ENCODE assay signal across 19 mouse cellular contexts in the genomic region with DNA sequence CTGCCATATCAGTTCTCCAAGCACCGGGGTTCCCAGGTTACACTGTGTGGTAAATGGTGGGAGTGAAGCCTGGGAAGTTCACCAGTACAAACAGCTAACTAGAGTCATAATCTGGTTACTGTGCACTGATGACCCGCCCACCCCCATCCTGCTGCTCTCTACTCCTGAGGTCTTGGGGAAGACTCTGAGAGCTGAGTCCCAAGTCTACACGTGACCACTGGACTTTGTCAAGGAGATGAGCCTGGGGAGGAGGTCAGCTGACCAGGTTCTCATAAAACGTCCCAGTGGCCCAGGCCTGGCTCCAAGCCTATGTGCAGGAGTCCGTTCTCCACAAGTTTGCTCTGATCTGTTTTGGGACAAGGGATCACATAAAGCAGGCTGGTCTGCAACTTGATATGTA. TPM values are rescaled to one million over a fixed set of nuclear protein-coding genes. Genes with fewer than 3 reads are reported as not detected.
A peak's percentile ranks its signal among the peaks of the same experiment; 100 is the strongest.
DNase-seq lines count a peak whose midpoint lies in the region; ATAC-seq and TF ChIP-seq lines count a peak whose summit lies in the region.
"Had no signal": no experiment of that assay in that cellular context is flagged by ENCODE, and none has a peak within 500 bp of the region (broad histone marks: within the 10 kb centered on the region; RNA-seq: fewer than 3 reads in every experiment).

No protein-coding gene starts in this region.

- no peak overlapping the region for H3K4me2 ChIP-seq in heart, embryonic 15.5 days
- H3K4me2 ChIP-seq in heart, embryonic 11.5 days = no peak overlapping the region
- H3K4me2 ChIP-seq in intestine, postnatal 0 days (replicated peaks; ENCODE audit: low read depth) = no peak overlapping the region
- H3K4me2 ChIP-seq in kidney, embryonic 16.5 days (replicated peaks; ENCODE audit: low read depth, low read length) = no peak overlapping the region
- H3K4me2 ChIP-seq in stomach, embryonic 16.5 days (ENCODE audit: low read depth, low read length) = no peak overlapping the region
- H3K4me2 ChIP-seq: hindbrain, embryonic 15.5 days; liver, embryonic 11.5 days; neural tube, embryonic 15.5 days had no signal

- no peak for ATAC-seq in heart, embryonic 15.5 days (replicated peaks; ENCODE audit: insufficient number of reproducible peaks, insufficient read depth, low FRiP score, low read depth)
- ATAC-seq in heart, embryonic 11.5 days (replicated peaks; ENCODE audit: insufficient number of reproducible peaks, low FRiP score, low TSS enrichment) = no peak
- ATAC-seq in intestine, postnatal 0 days = peak; percentile 58
- ATAC-seq in kidney, embryonic 16.5 days (ENCODE audit: low FRiP score, low TSS enrichment) = peak; percentile 62; the same call in 1 of the 2 replicates
- ATAC-seq in stomach, embryonic 16.5 days (ENCODE audit: insufficient read depth, low FRiP score) = peak; percentile 42; the same call in 1 of the 2 replicates
- ATAC-seq: midbrain, embryonic 16.5 days had no signal

- no peaks in the 10 kb centered on the region for H3K27me3 ChIP-seq in heart, embryonic 15.5 days
- no peaks in the 10 kb centered on the region for H3K27me3 ChIP-seq in heart, embryonic 11.5 days (ENCODE audit: control insufficient read depth, insufficient read depth, low read length)
- H3K27me3 ChIP-seq in intestine, postnatal 0 days (replicated peaks; ENCODE audit: control insufficient read depth, insufficient read depth, low read length) = no peaks in the 10 kb centered on the region
- no peaks in the 10 kb centered on the region for H3K27me3 ChIP-seq in kidney, embryonic 16.5 days (ENCODE audit: insufficient read depth, low read length)
- no peaks in the 10 kb centered on the region for H3K27me3 ChIP-seq in stomach, embryonic 16.5 days (ENCODE audit: control insufficient read depth, insufficient read depth, low read length)
- H3K27me3 ChIP-seq: hindbrain, embryonic 15.5 days; neural tube, embryonic 15.5 days had no signal

- H3K36me3 ChIP-seq in heart, embryonic 15.5 days = no peaks in the 10 kb centered on the region
- no peaks in the 10 kb centered on the region for H3K36me3 ChIP-seq in heart, embryonic 11.5 days (ENCODE audit: control insufficient read depth, insufficient read depth, low read length)
- H3K36me3 ChIP-seq in intestine, postnatal 0 days (ENCODE audit: control insufficient read depth, insufficient read depth) = no peaks in the 10 kb centered on the region; the same call in 1 of the 2 replicates
- no peaks in the 10 kb centered on the region for H3K36me3 ChIP-seq in kidney, embryonic 16.5 days (ENCODE audit: insufficient read depth, low read length)
- no peaks in the 10 kb centered on the region for H3K36me3 ChIP-seq in stomach, embryonic 16.5 days (ENCODE audit: control insufficient read depth, insufficient read depth, low read length)
- H3K36me3 ChIP-seq: hindbrain, embryonic 15.5 days had no signal

- no peak overlapping the region for H3K9ac ChIP-seq in heart, embryonic 15.5 days
- H3K9ac ChIP-seq in heart, embryonic 11.5 days (ENCODE audit: low read depth, low read length) = no peak overlapping the region
- H3K9ac ChIP-seq in intestine, postnatal 0 days (ENCODE audit: low read depth, low read length) = no peak overlapping the region
- no peak overlapping the region for H3K9ac ChIP-seq in kidney, embryonic 16.5 days (replicated peaks; ENCODE audit: low read length)
- no peak overlapping the region for H3K9ac ChIP-seq in stomach, embryonic 16.5 days (ENCODE audit: low read length)
- H3K9ac ChIP-seq: hindbrain, embryonic 15.5 days; neural tube, embryonic 15.5 days had no signal

- 72% methylated on average over 5 of the region's 5 CpGs for WGBS in heart, embryonic 15.5 days
- 73% methylated on average over 5 of the region's 5 CpGs for WGBS in heart, embryonic 11.5 days (ENCODE audit: insufficient replicate concordance)
- 58% methylated on average over 5 of the region's 5 CpGs for WGBS in intestine, postnatal 0 days
- WGBS in kidney, embryonic 16.5 days = 79% methylated on average over 5 of the region's 5 CpGs
- 83% methylated on average over 5 of the region's 5 CpGs for WGBS in stomach, embryonic 16.5 days

- no peak for DNase-seq in adrenal gland, adult 8-10 months
- no peak for DNase-seq in adrenal gland, postnatal 36 days
- DNase-seq: B cell, adult 2 months; cerebellum, postnatal 14 days; embryo, embryonic 11 days; heart, postnatal 36 days; lung, adult 18-20 months; thymus, adult 18-20 months; thymus, postnatal 4 days had no signal

- H3K4me1 ChIP-seq in heart, embryonic 15.5 days (replicated peaks) = peaks cover 72% of the 10 kb centered on the region
- peaks cover 38% of the 10 kb centered on the region for H3K4me1 ChIP-seq in heart, embryonic 11.5 days (ENCODE audit: control insufficient read depth, insufficient read depth, low read length)
- peaks cover 8% of the 10 kb centered on the region for H3K4me1 ChIP-seq in intestine, postnatal 0 days (replicated peaks; ENCODE audit: control insufficient read depth, insufficient read depth, low read length)
- no peaks in the 10 kb centered on the region for H3K4me1 ChIP-seq in kidney, embryonic 16.5 days (ENCODE audit: insufficient read depth, low read length)
- H3K4me1 ChIP-seq in stomach, embryonic 16.5 days (ENCODE audit: control insufficient read depth, insufficient read depth, low read length) = 0 out of 2 replicates have a peak, but pooled peaks cover 2% of the 10 kb centered on the region
- H3K4me1 ChIP-seq: hindbrain, embryonic 15.5 days had no signal

- H3K4me3 ChIP-seq in heart, embryonic 15.5 days = no peak overlapping the region
- no peak overlapping the region for H3K4me3 ChIP-seq in heart, embryonic 11.5 days (ENCODE audit: low read depth, low read length)
- no peak overlapping the region for H3K4me3 ChIP-seq in intestine, postnatal 0 days (ENCODE audit: low read depth, low read length)
- H3K4me3 ChIP-seq in kidney, embryonic 16.5 days (ENCODE audit: low read length) = no peak overlapping the region
- H3K4me3 ChIP-seq in stomach, embryonic 16.5 days (replicated peaks; ENCODE audit: low read length) = no peak overlapping the region
- H3K4me3 ChIP-seq: hindbrain, embryonic 15.5 days; megakaryocyte, embryonic 14.5 days; neural tube, embryonic 15.5 days had no signal

- no peak for TF ChIP-seq CTCF in intestine, postnatal 0 days (IDR thresholded peaks at IDR 0.05; ENCODE audit: low read depth)

- no peaks in the 10 kb centered on the region for H3K9me3 ChIP-seq in heart, embryonic 15.5 days (replicated peaks)
- no peaks in the 10 kb centered on the region for H3K9me3 ChIP-seq in heart, embryonic 11.5 days (replicated peaks; ENCODE audit: control insufficient read depth, low read length)
- H3K9me3 ChIP-seq in intestine, postnatal 0 days (ENCODE audit: control insufficient read depth) = no peaks in the 10 kb centered on the region
- H3K9me3 ChIP-seq in kidney, embryonic 16.5 days (ENCODE audit: low read length) = no peaks in the 10 kb centered on the region
- no peaks in the 10 kb centered on the region for H3K9me3 ChIP-seq in stomach, embryonic 16.5 days (replicated peaks; ENCODE audit: control insufficient read depth, low read length)
- H3K9me3 ChIP-seq: hindbrain, embryonic 15.5 days; megakaryocyte, embryonic 14.5 days; neural tube, embryonic 15.5 days had no signal

- peak overlapping the region; percentile 43; the same call in 1 of the 2 replicates for H3K27ac ChIP-seq in heart, embryonic 15.5 days
- H3K27ac ChIP-seq in heart, embryonic 11.5 days (ENCODE audit: low read depth, low read length) = no peak overlapping the region
- no peak overlapping the region for H3K27ac ChIP-seq in intestine, postnatal 0 days (ENCODE audit: low read depth, low read length)
- H3K27ac ChIP-seq in kidney, embryonic 16.5 days (ENCODE audit: low read length) = no peak overlapping the region
- no peak overlapping the region for H3K27ac ChIP-seq in stomach, embryonic 16.5 days (ENCODE audit: low read length)
- H3K27ac ChIP-seq: hindbrain, embryonic 15.5 days; neural tube, embryonic 15.5 days had no signal

RNA-seq across cellular contexts. Expression of a gene that starts 14.1 kb away (rescaled TPM):
- 42.3 and 45.3 TPM in 2 replicates for polyA plus RNA-seq in heart, embryonic 15.5 days (2015; fragmentation: Nextera tagmentation; extraction: Ambion mirVana)
- polyA plus RNA-seq in heart, embryonic 11.5 days (2014; fragmentation: Nextera tagmentation; extraction: Ambion mirVana) = 16.1 and 17.5 TPM in 2 replicates
- polyA plus RNA-seq in intestine, postnatal 0 days (2015; fragmentation: Nextera tagmentation; extraction: Ambion mirVana) = 30.5 and 35.8 TPM in 2 replicates
- polyA plus RNA-seq in kidney, embryonic 16.5 days (2015; fragmentation: Nextera tagmentation; extraction: Ambion mirVana) = 16.5 and 18.9 TPM in 2 replicates
- 10.1 and 10.2 TPM in 2 replicates for polyA plus RNA-seq in stomach, embryonic 16.5 days (2015; fragmentation: Nextera tagmentation; extraction: Ambion mirVana)
- total RNA-seq in adrenal gland, adult 8-10 months (2022) = 10 to 100 TPM; 41.7 to 59.0 (median 53.0) TPM
- total RNA-seq in adrenal gland, postnatal 36 days (2021) = 10 to 100 TPM; 32.6 to 35.8 TPM

RNA-seq across cellular contexts. Expression of a gene that starts 27.1 kb away (rescaled TPM):
- polyA plus RNA-seq in heart, embryonic 15.5 days (2015; fragmentation: Nextera tagmentation; extraction: Ambion mirVana) = 3.7 and 4.9 TPM in 2 replicates
- polyA plus RNA-seq in heart, embryonic 11.5 days (2014; fragmentation: Nextera tagmentation; extraction: Ambion mirVana) = 3.6 and 5.6 TPM in 2 replicates
- 3.2 and 3.4 TPM in 2 replicates for polyA plus RNA-seq in intestine, postnatal 0 days (2015; fragmentation: Nextera tagmentation; extraction: Ambion mirVana)
- 9.2 and 13.8 TPM in 2 replicates for polyA plus RNA-seq in kidney, embryonic 16.5 days (2015; fragmentation: Nextera tagmentation; extraction: Ambion mirVana)
- polyA plus RNA-seq in stomach, embryonic 16.5 days (2015; fragmentation: Nextera tagmentation; extraction: Ambion mirVana) = 10.7 and 11.0 TPM in 2 replicates
- total RNA-seq in adrenal gland, adult 8-10 months (2022) = 10 to 100 TPM; 16.2 to 27.2 (median 21.0) TPM
- total RNA-seq in adrenal gland, postnatal 36 days (2021) = 10 to 100 TPM; 19.9 to 20.5 TPM

Comparison
In these comparisons a context has a peak if more than half of its experiments do, and no peak if none do; other contexts are left out.
1. ATAC-seq: peak in intestine, postnatal 0 days (single experiment), kidney, embryonic 16.5 days (single experiment) and stomach, embryonic 16.5 days (single experiment); none in heart, embryonic 15.5 days (single experiment) and heart, embryonic 11.5 days (single experiment).